Mouse (Mus musculus): ENCODE measurements around the gene Fez2.

GRCm38 (mm10) chr17:78388101-78388847 is 29.7 kb downstream of the Fez2 start:
- TF ChIP-seq CTCF (IDR thresholded peaks at IDR 0.05; ENCODE audit: borderline replicate concordance, insufficient read depth, low read depth, low read length) (no peak), POLR2A (IDR thresholded peaks at IDR 0.05; ENCODE audit: borderline replicate concordance, insufficient read depth, low read length) (no peak)
